Mouse (Mus musculus) lung, postnatal 0 days (tissue): ENCODE data around the gene Ppy.

ENCODE experiments used
- CTCF ChIP-seq: IDR thresholded peaks from 2 replicates; pipeline ENCODE4 v1.5.1; 2016; ENCODE audit warnings: antibody characterized with exemption, mild to moderate bottlenecking
- EP300 ChIP-seq: IDR thresholded peaks from 2 replicates; pipeline ENCODE4 v1.6.1; 2016; ENCODE audit warnings: antibody characterized with exemption, mild to moderate bottlenecking, control low read depth

DNA sequence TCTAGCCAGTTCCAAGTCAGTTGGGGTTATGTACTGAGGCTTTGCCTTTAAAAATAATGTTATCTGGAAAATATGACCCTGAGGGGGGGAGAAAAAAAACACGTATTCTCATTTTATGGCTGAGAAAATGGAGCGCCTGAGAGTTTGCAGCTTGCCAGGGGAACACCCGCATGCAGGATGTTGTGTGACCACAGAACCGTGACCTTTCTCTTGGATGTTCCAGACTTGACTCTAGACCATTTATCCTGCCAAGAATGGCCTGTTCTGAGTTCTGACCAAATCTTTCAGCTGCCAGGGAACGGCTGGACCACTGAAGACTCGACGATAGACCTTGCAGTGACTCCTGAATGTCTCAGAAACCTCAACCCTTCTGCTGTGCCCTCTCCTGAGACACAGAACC is 47.9 kb downstream of the Ppy start:
- no peak for TF ChIP-seq CTCF
- no peak for TF ChIP-seq EP300
